Mouse (Mus musculus): ENCODE data around the gene Mrfap1.
A peak's percentile ranks its signal among the peaks of the same experiment; 100 is the strongest.

The Mrfap1 gene

DNA sequence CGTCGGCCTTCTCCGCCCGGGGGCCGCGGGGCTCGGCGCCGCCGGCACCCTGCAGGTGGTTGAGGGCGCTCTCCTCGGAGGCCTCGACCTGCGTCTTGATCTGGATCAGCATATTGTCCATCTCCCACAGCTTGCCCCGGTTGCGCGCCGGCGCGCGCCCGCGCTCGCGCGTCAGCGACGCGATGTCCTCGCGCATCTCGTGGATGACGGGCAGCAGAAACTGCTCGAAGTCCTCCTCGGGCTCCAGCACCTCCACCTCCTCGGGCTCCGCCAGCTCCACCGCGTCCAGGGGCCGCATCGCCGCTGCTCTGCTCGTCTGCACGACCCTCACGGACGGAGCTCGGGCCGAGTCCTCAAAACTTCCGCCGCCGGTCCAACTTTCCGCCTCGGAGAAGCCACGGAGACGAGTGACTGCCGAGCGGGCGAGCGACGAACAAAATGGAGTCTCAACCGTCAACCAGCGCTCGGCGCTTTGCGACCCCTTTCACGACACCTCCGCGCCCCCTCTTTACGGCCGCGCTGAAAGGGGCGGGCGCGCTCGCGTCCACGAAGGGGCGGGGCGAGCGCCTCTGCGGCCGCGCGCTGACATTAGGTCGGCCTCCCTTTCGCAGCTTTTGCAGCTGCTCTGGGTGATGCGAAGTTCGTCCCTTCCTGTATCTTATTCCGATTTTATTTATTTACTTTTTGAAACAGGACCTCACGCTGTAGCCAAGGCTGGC lies at the start of gene Mrfap1:
Mrfap1 (minus strand) TSS at position 477 of the 719 bp plus-strand sequence.
- DNase-seq = peak; percentile 91

DNA sequence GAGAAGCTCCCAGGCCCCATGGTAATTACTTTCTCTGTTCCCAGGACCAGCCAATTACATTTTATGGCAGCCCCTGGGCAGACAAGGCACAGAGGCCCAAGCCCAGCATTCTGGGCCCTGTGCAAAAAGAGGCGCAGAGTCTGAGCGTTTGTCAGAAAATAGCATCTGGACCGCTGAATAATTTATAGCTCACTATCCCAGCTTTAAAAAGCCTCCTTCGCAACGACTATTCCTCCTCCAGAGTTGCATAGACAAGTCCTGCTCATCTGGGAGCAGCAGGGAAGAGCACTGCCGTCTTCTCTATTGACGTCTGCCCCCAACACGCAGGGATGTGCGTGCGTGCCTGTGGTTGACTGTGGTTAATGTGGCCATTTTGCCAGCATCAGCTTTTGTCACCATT lies 47.9 kb upstream of the Mrfap1 start:
- no peak for DNase-seq

DNA sequence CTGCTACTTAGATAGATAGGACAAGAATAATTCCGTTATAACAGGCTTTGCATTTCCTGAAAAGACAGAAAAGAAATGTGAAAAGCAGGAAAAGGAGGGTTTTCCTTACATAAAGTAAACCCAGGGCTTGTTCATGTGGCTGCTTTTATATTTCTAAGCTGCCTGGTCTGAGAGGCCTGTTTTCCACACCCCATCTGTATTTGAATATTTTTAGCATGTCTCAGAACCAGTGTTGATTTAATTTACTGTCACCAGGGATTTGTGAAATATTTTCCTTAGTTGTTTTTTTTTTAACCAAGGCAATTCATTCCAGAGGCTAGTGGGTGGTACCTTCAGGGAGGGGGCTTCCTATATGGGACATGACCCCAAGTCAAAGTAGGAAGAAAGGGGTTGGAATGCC lies 45.1 kb upstream of the Mrfap1 start:
- no peak for DNase-seq

DNA sequence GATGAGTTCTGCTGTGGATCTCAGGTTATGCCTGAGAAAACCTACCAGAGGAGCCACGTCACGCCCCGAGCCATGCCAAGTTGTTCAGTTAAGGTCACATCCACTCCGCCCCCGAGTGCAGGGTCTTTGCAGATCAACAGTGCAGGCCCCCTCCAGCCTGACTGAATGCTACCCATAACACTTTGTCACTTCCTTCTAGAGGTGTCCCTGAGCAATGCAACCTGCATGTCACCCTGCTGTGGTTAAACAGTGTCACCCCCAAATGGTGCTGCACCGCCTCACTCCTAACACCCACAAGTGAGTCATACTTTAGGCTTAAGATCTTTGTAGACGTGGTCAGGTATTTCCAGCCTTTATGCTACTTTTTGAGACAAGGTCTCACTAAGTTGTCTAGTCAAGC lies 43.5 kb upstream of the Mrfap1 start:
- no peak for DNase-seq

DNA sequence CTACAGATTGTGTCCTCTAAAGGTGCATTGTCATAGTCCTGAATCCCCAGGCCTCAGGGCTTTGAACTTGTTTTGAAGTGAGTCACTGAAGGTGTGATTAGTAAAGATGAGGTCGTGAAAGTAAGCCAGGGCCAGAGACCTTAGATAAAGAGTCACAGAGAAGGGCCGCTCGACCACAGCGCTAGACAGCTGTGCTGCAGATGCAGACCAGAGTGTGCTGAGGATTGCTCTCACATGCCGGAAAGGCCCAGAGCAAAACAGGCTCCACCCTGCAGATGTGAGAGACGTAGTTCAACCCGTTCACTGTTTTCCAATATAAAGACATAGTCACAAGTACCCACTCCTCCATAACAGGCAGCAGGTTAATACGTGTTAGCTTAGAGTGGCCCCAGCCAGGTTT lies 43.0 kb upstream of the Mrfap1 start:
- DNase-seq = no peak

DNA sequence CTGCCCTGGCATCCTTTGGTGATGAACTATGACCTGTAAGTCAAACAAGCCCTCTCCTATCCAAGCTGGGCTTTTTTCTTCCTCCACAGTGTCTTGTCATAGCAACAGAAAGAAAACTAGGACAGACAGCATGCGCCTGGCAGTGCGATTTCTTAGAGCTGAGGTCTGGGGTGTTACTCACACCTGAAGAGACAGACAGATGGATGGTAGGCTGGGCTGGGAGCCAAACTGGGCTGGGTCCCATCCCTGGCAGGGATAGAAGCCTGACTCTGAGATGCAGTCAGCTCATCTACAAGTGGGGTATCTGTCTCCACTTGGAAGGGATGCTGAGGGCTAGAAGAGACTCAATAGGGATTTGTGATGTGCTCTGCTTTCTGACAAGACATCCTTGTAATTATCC lies 42.5 kb upstream of the Mrfap1 start:
- DNase-seq = peak; percentile 58

DNA sequence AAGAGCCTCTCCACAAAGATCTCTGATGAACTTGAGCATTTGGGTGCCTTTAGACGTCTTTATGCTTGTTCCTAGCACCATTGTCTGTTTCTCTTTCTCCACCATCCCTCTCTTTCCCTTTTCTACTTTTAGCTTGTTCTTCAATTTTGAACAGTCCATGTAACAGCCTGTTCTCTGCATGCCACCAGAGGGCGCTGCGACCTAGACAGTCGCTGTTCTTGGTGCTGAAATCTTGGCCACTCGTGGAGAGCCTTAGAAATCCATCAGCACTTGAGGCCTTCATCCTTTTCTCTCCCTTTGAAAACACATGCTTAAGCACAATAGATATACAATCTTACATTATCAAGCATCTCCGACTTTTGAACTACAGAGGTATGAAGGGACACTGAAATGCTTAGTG lies 39.4 kb upstream of the Mrfap1 start:
- DNase-seq = peak; percentile 94

DNA sequence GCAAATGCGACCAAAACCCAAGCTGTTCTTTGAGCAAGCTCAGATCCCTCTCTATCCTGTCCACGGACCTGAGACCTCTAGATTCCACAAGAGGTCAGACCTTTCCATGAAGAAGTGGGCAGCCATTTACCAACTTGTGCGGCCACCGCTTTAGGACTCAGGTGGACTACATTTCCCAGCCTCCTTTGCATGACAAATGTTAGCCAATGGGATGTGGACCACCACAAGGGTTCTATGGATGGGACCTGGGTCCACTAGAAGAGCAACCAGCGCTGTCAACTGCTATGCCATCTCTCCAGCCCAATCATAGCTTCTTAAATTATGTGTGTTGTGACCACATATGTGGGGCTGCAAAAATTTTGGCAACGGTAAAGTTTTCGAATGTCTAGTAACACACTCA lies 34.7 kb upstream of the Mrfap1 start:
- DNase-seq = no peak

DNA sequence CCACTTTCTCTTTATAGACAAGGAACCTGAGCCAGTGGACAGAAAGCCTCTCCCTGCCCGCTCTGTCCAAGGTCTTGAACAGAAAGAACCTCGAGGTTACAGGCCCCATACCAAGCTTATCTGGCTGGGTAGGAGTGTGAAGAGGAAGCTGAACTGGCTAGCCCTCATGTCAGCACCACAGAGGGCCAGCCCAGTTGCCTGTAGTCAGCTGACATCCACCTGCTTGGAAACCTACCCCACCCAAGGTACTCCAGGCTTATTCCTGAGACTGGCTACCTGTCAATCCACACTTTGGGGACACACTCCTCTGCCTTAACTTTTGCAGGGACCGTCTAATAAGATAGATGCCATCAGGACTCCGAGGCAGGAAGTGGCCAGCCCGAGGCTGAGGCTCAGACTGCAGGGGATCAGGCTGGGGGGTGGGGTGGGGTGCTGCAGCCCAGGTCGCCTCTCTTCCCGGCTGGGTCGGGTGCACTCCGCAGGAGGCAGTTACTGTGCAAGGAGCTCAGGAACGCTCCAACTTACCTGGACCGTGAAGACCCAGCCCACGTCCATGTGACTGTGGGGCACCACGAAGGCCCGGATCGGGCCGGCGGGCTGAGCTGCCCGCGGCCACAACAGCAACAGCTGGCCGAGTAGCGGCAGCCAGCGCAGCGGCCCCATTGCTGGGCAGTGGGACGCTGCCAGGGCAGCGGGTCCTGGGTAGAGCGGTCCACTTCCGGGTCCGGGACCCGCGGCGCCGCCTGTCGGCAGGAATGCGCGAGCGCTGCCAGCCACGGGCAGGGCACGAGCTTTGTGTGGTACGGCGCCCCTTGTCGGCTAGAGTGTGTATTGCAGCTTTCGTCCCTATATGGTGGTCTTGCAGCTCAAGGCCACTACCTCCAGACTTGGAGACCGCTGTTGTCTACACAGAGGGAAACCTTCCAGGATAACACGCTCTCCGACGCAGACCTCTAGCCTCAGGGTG lies 33.6 kb upstream of the Mrfap1 start, which contains the start of gene Man2b2:
Man2b2 (minus strand) TSS at position 741 of the 967 bp plus-strand sequence.
- DNase-seq = peak; percentile 95

DNA sequence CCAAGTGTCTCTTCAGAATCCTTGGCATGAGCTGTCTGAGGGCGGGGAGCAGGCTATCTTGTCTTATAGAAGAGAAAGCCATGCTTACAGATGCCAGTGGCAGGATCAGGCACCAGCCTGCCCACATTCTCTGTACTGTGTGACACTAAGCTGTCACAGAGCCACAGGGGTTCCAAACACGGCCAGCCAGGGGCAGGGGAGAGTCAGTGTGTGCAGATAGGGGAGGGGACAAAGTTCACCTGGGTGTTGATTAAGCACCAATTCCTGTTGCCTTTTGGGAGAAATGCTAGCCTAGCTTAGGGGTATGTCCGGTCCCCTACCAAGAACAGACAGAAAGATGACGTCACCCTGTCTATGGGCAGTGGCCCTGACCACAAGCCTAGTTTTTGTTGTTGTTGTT lies 32.5 kb upstream of the Mrfap1 start:
- DNase-seq = no peak

DNA sequence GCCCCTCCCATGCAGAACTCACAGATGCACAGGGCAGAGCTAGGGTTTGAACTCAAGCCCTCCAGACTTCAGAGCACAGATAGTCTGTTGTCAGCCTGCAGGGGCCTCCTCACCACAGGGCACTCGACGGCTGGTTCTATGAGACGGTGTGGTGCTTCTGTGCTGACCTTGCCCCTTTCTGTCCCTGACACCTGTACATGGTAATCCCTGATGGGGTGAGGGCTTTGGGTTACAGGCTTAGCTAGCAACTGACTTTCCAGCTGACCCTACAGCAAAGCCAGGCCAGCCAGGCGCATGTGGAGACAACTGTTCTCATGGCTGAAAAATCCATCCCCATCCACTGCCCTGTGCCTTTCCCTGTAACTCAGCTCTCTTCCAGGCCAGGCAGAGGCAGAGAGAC lies 26.3 kb upstream of the Mrfap1 start:
- no peak for DNase-seq

DNA sequence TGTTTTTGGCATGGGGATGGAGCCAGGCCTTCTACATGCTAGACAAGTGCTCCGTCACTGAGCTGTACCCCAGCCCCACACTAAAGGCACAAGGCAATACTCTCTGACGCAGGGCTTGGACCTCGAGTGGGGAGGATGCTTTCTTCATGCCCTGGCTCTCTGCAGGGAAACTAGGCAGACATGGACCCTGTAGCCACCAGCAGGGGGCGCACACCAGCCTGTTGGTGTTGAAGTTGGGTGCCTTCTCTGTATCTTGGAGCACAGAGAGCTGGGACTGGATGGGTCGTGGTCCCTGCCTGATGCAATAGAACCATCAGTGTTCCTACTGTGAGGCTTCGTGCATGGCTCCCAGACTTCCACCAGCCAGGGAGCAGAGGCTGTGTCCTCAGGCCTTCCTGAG lies 23.6 kb upstream of the Mrfap1 start:
- peak; percentile 72 for DNase-seq

DNA sequence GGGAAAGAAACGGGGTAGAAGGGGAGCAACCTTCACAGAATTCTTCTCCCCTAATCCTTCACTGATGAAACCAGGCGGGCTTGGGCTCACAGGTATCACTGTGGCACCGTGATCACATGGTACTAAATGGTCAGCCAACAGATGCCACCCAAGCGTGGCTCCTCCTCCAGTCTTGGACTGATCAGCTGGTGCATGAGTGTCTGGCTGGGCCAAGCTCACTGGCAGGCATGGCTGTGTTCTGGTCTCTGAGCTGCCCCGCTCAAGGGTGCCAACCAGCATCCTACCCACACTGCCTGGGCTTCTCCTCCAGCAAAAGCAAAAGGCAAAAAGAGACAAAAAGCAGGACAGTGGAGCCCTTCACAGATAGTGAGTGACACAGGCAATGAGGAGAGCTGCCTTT lies 23.2 kb upstream of the Mrfap1 start:
- no peak for DNase-seq

DNA sequence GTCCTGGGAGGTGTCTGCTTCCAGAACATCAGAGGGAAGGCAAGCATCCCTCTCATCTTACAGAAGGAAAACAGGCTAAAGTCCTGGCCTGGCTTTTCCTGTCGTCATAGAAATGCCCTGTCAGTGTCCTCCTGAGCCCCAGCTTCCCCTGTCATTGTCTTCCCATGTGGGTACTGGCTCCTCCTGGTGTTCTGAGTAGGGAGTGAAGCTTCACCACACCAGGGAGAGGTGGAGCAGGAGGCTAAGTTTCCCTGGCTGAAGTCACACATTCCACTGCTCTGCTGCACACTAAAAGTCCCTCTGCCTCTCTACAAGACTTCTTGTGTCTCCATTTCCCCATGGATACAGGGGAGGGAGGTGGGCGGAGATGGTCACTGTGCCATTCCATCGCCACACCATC lies 21.2 kb upstream of the Mrfap1 start:
- no peak for DNase-seq

DNA sequence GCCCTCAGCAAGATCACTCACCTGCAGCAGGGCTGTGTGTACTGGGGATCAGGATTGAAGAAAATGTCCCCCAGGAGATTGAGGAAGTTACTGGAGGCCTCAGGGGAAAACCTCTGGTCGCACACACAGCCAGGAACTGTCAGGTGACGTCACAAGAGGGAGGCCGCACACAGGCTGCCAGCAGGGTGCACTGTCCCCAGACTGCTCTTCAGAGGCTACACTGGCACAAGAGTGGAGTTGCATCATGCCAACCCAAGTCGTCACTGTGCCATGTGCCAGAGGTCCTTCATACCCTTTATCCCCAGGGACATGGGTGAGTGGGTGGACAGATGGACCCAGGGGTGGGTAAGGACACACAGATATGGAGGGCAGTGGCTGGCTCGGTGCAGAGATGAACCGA lies 18.0 kb upstream of the Mrfap1 start:
- no peak for DNase-seq

DNA sequence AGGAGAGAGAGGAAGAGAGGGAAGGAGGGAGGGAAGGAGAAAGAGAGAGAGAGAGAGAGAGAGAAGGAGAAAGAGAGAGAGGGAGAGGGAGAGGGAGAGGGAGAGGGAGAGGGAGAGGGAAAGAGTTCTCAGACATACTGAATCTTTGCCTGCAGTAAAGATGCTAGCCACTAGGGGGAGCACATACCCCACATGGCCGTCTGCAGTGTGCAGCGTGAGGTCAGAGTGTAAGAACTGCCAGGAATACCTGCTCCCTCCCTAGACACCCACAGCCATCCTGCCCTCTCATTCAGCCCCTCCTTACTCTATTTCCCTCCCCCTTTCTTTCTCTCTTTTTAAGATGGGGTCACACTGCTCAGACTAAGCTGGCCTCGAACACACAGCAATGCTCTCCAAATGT lies 14.8 kb upstream of the Mrfap1 start:
- DNase-seq = peak; percentile 72

DNA sequence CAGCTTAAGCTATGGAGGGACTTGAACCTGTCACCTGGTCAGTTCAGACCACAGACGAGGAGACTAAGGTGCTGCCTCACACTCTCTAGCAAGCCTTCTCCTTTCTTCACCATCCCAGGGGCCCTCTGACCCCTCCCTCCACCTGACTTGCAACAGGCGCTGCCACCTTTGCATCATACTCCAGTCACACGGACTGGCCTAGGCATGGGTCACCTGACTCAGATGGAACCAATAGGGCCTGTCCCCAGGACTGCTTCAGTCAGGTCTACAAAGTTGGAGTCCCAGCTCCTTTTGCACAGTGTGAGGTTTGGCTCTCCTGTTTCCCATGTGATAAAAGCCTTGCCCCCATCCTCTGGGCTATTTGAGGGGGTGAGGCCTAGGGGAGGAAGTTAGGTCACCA lies 14.1 kb upstream of the Mrfap1 start:
- DNase-seq = no peak

DNA sequence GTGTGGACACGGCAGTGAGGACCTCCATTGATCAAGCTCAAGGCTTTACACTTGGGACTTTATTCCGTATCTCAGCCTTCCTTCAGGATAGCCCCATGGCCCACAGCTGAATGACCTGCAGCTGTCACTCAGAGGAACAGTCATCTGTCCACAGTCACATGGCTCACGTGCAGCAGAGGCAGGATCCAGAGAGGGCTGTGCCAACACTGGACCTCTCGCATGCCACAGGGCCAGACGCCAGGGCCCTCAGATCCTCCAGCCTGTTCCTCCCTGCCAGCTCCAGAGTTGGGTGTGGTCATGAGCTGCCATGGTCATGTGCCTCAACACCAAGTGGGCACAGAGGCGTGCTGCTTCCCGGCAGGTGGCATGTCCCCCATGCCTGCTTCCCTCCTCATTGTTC lies 12.6 kb upstream of the Mrfap1 start:
- DNase-seq = no peak

DNA sequence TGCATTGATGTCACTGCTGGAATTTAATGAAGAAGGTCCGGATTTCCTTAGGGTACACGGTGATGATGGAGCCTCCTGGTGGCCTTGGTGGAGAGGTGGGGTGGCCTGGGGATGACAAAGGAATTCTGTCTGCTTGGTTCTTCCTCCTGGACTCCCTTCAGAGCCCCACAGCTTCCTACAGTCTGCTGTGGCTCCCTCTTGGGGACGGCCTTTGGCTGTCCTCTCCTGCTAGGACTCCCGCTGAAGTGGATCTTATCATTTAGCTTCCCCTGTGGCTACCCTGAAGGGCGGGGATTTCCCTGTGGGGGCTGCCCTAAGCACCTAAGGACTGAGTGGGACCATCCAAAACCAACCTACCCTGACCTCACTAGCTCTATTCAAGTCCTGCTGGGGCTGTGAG lies 10.5 kb upstream of the Mrfap1 start:
- no peak for DNase-seq

DNA sequence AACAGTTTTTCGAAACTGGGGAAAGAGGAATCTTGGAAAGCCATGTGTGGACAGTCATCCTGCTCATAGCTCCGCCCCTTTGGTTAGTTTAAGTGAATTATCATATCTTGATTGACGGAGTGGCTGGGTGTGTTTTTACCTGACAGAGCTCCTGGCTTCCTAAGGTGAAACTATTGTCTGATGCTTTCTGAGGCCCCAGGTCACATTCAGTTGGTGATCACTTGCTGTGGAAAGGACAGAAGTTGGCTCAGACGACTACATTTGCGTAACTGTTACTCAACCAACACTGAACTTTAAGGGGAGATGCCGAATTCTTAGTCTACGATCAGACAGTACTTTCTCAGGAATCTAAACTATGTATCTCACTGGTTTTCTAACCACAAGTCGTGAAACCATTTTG lies 719 bp upstream of the Mrfap1 start:
- DNase-seq = no peak

DNA sequence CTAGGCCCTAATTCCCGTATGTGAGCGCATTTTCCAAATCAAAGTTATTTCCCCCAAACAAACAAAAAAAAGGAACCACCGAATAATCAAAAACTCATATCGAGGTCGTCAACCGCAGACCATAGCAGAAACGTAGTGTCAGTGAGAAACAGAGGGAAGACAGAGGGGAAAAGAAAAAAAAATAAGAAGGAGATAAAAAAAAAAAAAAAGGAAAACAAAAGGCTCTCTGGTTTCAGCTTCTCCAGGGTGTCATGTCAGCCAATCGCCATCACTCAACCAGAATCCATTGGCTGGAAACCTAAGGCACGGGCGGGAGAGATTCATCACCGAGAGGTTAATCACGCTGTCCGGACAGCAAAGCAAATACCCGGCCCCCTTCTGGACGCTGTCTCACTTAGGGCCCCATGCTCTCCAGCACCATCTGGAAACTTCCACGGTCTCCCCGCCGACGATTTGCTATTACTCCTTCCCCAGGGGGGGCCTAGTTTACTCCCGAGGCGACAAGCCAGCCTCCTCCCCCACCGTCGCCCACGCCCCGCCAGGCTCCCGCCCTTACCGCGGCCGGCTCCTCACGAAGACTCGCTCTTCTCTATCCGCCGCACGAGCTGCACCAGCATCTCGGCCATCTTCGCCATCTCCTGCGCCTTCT lies 801 bp downstream of the Mrfap1 start:
- peak; percentile 64 for DNase-seq

DNA sequence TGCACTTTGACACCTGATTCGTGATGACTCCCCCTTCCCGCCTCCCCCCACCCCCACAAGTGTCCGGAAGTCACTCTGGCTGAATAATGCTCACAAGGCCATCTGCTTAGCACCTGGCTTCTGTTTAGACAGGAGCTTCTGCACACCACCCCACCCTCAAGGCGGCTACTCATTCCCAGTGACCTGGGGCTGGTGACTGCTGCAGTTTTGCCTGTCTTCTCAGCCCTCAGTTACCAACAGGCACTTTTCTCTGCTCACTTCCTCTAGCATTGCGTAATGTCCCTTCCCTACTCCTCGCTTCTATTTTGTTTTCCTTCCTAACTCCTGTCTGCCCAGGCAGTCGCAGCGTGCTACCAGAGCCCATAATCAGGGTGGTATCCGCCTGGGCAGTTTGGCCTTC lies 4.7 kb downstream of the Mrfap1 start:
- no peak for DNase-seq

DNA sequence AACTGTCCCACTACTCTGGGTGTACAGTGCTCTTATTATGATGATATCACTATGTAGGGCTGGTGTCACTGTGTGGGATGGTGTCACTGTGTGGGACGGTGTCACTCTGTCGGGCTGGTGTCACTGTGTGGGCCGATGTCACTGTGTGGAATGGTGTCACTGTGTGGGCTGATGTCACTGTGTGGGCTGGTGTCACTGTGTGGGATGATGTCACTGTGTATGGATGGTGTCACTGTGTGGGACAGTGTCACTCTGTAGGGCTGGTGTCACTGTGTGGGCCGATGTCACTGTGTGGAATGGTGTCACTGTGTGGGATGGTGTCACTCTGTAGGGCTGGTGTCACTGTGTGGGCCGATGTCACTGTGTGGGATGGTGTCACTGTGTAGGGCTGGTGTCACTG lies 10.5 kb downstream of the Mrfap1 start:
- no peak for DNase-seq

DNA sequence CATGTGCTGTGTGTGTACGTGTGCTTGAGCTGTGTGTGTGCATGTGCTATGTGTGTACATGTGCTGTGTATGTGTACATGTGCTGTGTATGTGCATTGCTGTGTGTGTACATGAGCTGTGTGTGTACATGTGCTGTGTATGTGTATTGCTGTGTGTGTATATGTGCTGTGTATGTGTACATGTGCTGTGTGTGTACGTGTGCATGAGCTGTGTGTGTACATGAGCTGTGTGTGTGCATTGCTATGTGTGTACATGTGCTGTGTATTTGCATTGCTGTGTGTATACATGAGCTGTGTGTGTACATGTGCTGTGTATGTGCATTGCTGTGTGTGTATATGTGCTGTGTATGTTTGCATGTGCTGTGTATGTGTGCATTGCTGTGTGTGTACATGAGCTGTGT lies 17.1 kb downstream of the Mrfap1 start:
- DNase-seq = no peak
